Mouse (Mus musculus): ENCODE data around the gene Ndufs4.

DNA sequence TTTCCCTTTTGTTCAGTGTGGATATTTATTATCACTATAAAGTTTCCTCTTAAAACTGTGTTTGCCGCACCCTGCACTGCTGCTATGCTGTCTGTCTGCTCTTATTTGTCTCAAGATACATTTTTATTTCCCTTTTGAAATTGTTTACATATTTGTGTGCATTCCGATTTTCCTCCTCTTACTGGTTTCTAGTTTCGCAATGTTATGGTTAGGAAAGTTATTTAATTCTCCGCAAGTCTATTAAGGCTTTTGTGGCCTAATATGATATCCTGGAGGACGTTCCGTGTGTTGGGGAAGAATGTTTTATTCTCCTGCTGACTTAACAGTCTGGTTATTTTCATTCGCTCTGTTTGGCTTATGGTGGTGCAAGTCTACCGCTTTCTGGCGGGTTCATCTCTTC, 120.3 kb downstream of the Ndufs4 start:
- TF ChIP-seq CTCF (IDR thresholded peaks at IDR 0.05; ENCODE audit: borderline replicate concordance, insufficient read depth, low read depth, low read length) = no peak
- TF ChIP-seq POLR2A (IDR thresholded peaks at IDR 0.05; ENCODE audit: borderline replicate concordance, insufficient read depth, low read length) = no peak
